Mouse (Mus musculus) R1 (cell line): ENCODE data around the gene Zscan21.
"Not testable (repeated sequence)": the region's sequence is repeated elsewhere in the genome, so short reads cannot be mapped to it uniquely, and the experiment has no call there.

Source experiments
- DNase-seq: peaks from one replicate; pipeline ENCODE4 v3.0.0-alpha.2; 2018; ENCODE audit warnings: low read depth, low spot score

The Zscan21 gene

GRCm38 (mm10) chr5:138116255-138117198 is at the start of gene Zscan21:
Gene Zscan21 (plus strand): TSS chr5:138116903.
- DNase-seq = peak; percentile 95

GRCm38 (mm10) chr5:138073803-138074202 is 42.9 kb upstream of the Zscan21 start:
- no peak for DNase-seq

GRCm38 (mm10) chr5:138075684-138076083 is 41.0 kb upstream of the Zscan21 start:
- no peak for DNase-seq

GRCm38 (mm10) chr5:138076148-138076547 is 40.6 kb upstream of the Zscan21 start:
- no peak for DNase-seq

- DNase-seq = no peak
Observed at GRCm38 (mm10) chr5:138080456-138080855, 36.2 kb upstream of the Zscan21 start.

- no peak for DNase-seq
Observed at GRCm38 (mm10) chr5:138081446-138081845, 35.3 kb upstream of the Zscan21 start.

GRCm38 (mm10) chr5:138083318-138083900 is 33.3 kb upstream of the Zscan21 start:
- no peak for DNase-seq

GRCm38 (mm10) chr5:138083936-138084335 is 32.8 kb upstream of the Zscan21 start:
- no peak for DNase-seq

GRCm38 (mm10) chr5:138084507-138084906 is 32.2 kb upstream of the Zscan21 start:
- DNase-seq = no peak

- DNase-seq = peak; percentile 97
Observed at GRCm38 (mm10) chr5:138084996-138085395, 31.7 kb upstream of the Zscan21 start, which contains the start of gene Zkscan1. Gene Zkscan1 (plus strand): TSS chr5:138085084.

GRCm38 (mm10) chr5:138085421-138085911 is 31.2 kb upstream of the Zscan21 start:
- DNase-seq = no peak

GRCm38 (mm10) chr5:138086842-138087241 is 29.9 kb upstream of the Zscan21 start:
- DNase-seq = no peak

- no peak for DNase-seq
Observed at GRCm38 (mm10) chr5:138088366-138088765, 28.3 kb upstream of the Zscan21 start.

GRCm38 (mm10) chr5:138089108-138089551 is 27.6 kb upstream of the Zscan21 start:
- no peak for DNase-seq

- DNase-seq = peak; percentile 69
Observed at GRCm38 (mm10) chr5:138090271-138090670, 26.4 kb upstream of the Zscan21 start.

GRCm38 (mm10) chr5:138090737-138091136 is 26.0 kb upstream of the Zscan21 start:
- DNase-seq = peak; percentile 47

GRCm38 (mm10) chr5:138092771-138093170 is 23.9 kb upstream of the Zscan21 start:
- no peak for DNase-seq

- no peak for DNase-seq
Observed at GRCm38 (mm10) chr5:138094474-138094873, 22.2 kb upstream of the Zscan21 start.

GRCm38 (mm10) chr5:138104976-138105375 is 11.7 kb upstream of the Zscan21 start:
- no peak for DNase-seq

GRCm38 (mm10) chr5:138107130-138107529 is 9.6 kb upstream of the Zscan21 start:
- DNase-seq = no peak

- DNase-seq = not testable (repeated sequence)
Observed at GRCm38 (mm10) chr5:138109847-138110396, 6.8 kb upstream of the Zscan21 start.
